Mouse (Mus musculus) embryonic facial prominence, embryonic 12.5 days (tissue): ENCODE measurements around the gene Fcho2. TPM values are rescaled to one million over a fixed set of nuclear protein-coding genes. Genes with fewer than 3 reads are reported as not detected.
"Not testable (repeated sequence)": the region's sequence is repeated elsewhere in the genome, so short reads cannot be mapped to it uniquely, and the experiment has no call there.

Experiments
- ATAC-seq: fragments of 200-750 bp; cut with Nextera tagmentation; 2 replicates; pipeline ENCODE4 v1.8.0; 2017; ENCODE audit not compliant: insufficient number of reproducible peaks, insufficient read depth, low FRiP score, low TSS enrichment
- H3K27ac ChIP-seq: fragments of 300-500 bp; sonication (generic); 2 replicates; pipeline ENCODE4 v1.5.1; 2016; ENCODE audit warnings: mild to moderate bottlenecking
- H3K27me3 ChIP-seq: fragments of 300-500 bp; sonication (generic); 2 replicates; pipeline ENCODE4 v1.6.1; 2016; ENCODE audit warnings: mild to moderate bottlenecking, moderate library complexity
- H3K36me3 ChIP-seq: fragments of 300-500 bp; sonication (generic); 2 replicates; pipeline ENCODE4 v1.6.1; 2016; ENCODE audit warnings: mild to moderate bottlenecking
- H3K4me1 ChIP-seq: fragments of 300-500 bp; sonication (generic); 2 replicates; pipeline ENCODE4 v1.6.1; 2016
- H3K4me2 ChIP-seq: fragments of 300-500 bp; sonication (generic); replicated peaks from 2 replicates; pipeline ENCODE4 v1.6.1; 2016; ENCODE audit warnings: mild to moderate bottlenecking, moderate library complexity
- H3K4me3 ChIP-seq: fragments of 300-500 bp; sonication (generic); 2 replicates; pipeline ENCODE4 v1.5.1; 2016; ENCODE audit warnings: mild to moderate bottlenecking
- H3K9ac ChIP-seq: fragments of 300-500 bp; sonication (generic); 2 replicates; pipeline ENCODE4 v1.6.1; 2016; ENCODE audit warnings: mild to moderate bottlenecking, moderate library complexity
- H3K9me3 ChIP-seq: fragments of 300-500 bp; sonication (generic); 2 replicates; pipeline ENCODE4 v1.6.1; 2016; ENCODE audit warnings: mild to moderate bottlenecking, moderate library complexity
- WGBS: fragments of 180-500 bp; shearing (Covaris S2); methylation state at CpG from one replicate; pipeline ENCODE4 v1.1.7; 2016; 5-methylcytosine and 5-hydroxymethylcytosine counted together
- polyA plus RNA-seq: library from polyadenylated mRNA; unstranded; fragments of >200 nt; fragmentation: Nextera tagmentation; extraction: Ambion mirVana; gene quantifications from 2 replicates; pipeline ENCODE4 v1.2.1, GENCODE M21; 2016

The Fcho2 gene
- polyA plus RNA-seq = 51.5 and 59.8 TPM in 2 replicates

DNA sequence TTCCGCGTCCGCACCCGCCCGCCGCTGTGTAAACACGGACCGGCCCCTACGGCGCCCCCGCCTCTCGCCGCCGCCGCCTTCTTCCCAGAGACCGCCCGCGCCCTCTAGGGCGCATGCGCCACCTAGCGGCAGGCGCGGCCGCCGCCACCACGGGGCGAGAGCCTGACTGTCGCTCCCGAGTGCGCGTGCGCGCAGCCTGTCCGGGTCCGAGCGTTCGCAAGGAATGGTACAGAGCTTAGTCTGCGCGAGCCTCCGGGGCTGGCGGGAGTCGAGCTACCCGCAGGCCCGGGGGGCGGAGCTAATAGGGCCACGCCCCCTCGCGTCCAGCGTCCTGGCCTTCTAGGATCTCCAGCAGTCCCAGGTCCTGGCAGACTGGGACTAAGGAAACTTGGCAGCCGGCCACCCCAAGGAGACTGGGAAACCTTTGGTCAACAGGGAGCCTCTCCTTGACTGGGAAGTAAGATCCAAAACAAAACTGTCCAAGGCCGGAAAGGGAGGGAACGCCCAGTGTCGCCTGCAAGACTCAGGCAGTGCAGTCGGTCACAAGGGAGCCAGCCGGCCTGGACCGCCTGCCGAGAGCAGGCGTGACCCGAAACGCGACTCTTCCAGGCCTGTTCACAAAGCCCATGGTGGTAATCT is at the start of gene Fcho2:
TSS of gene Fcho2 (minus strand) at position 303 of the 639 bp plus-strand sequence.
- under 1% methylated on average over 56 of the region's 61 CpGs for WGBS
- Histone ChIP-seq H3K27ac (peak within 1 kb of the TSS; percentile 97), H3K4me2 (peak within 1 kb of the TSS; percentile 57), H3K27me3 (no peaks in the 10 kb centered on the region), H3K9ac (peak within 1 kb of the TSS; percentile 99), H3K36me3 (no peaks in the 10 kb centered on the region), H3K4me1 (peaks cover 10% of the 10 kb centered on the region), H3K4me3 (peak within 1 kb of the TSS; percentile 94), H3K9me3 (no peaks in the 10 kb centered on the region)
- ATAC-seq = peak; percentile 98

DNA sequence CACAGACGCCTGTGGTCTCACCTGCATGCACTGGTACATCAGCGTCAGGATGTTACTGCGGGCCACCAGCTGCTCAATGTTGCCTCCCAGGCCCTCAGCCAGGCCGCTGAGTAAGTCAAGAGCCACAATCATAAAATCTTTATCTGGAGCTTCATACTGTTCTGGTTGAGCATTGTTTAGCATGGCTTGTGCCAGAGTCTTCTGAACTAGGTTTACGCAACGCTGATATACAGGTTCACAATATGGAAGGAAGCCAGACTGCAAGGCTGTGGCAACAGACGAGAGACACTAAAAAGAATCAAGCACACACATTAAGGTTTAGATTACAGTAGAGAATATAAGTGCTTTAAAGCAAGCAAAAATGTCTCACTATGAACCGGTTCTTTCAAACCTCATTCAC is 40.0 kb upstream of the Fcho2 start:
- no peaks in the 10 kb centered on the region for H3K9me3 ChIP-seq
- no peak overlapping the region for H3K9ac ChIP-seq
- WGBS = 91% methylated on average over 8 of the region's 8 CpGs
- H3K27me3 ChIP-seq = no peaks in the 10 kb centered on the region
- H3K36me3 ChIP-seq = peaks cover 69% of the 10 kb centered on the region
- ATAC-seq = no peak
- H3K27ac ChIP-seq = no peak overlapping the region
- no peak overlapping the region for H3K4me2 ChIP-seq
- no peaks in the 10 kb centered on the region for H3K4me1 ChIP-seq
- H3K4me3 ChIP-seq = no peak overlapping the region

DNA sequence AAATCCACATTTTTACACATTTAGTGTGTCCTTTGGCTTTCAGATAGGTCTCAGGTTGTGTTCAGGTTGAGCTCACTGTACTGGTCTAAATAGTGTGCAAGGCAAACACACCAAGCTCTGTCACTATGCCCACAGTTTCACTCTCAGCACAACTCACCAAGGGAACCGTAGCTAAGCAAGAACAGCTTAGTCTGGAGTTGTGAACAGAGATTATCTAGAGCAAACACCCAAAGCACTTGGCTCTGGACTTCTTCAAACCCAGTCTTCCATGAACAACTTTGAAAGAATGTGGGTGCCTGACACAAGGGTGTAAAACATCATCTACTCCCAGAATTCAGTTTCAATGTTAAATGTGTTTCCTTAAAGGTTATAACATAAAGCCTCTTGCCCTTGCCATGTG is 30.5 kb upstream of the Fcho2 start:
- Histone ChIP-seq H3K27ac (no peak overlapping the region), H3K36me3 (peaks cover 38% of the 10 kb centered on the region), H3K4me2 (no peak overlapping the region), H3K4me3 (no peak overlapping the region), H3K27me3 (no peaks in the 10 kb centered on the region), H3K9ac (no peak overlapping the region), H3K4me1 (no peaks in the 10 kb centered on the region), H3K9me3 (no peaks in the 10 kb centered on the region)
- ATAC-seq = no peak
- 79% methylated on average over 1 of the region's 1 CpGs for WGBS

DNA sequence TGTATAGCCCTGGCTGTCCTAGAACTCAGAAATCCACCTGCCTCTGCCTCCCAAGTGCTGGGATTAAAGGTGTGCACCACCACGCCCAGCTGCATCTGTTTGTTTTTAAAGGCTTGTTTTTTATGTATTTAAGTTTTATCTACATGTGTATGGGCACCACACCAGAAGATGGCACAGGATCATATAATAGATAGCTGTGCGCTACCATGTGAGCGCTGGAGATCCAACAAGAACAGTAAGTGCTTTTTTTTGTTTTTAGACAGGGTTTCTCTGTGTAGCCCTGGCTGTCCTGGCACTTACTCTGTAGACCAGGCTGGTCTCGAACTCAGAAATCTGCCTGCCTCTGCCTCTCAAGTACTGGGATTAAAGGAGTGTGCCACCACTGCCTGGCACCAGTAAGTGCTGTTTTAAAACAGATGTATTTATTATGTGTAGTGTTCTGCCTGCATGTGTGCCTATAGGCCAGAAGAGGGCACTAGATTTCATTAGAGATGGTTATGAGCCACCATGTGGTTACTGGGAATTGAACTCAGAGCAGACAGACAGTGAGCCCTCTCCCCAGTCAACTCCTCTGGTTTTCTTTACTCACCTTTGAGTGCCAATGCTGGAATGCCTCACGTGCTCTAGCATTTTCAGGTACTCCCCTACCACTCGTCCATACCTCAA is 21.3 kb upstream of the Fcho2 start:
- WGBS = 89% methylated on average over 6 of the region's 6 CpGs
- no peak overlapping the region for H3K4me2 ChIP-seq
- no peak overlapping the region for H3K9ac ChIP-seq
- no peak for ATAC-seq
- H3K36me3 ChIP-seq = peaks cover 28% of the 10 kb centered on the region
- H3K27me3 ChIP-seq = no peaks in the 10 kb centered on the region
- no peak overlapping the region for H3K27ac ChIP-seq
- no peaks in the 10 kb centered on the region for H3K4me1 ChIP-seq
- H3K9me3 ChIP-seq = no peaks in the 10 kb centered on the region
- no peak overlapping the region for H3K4me3 ChIP-seq

DNA sequence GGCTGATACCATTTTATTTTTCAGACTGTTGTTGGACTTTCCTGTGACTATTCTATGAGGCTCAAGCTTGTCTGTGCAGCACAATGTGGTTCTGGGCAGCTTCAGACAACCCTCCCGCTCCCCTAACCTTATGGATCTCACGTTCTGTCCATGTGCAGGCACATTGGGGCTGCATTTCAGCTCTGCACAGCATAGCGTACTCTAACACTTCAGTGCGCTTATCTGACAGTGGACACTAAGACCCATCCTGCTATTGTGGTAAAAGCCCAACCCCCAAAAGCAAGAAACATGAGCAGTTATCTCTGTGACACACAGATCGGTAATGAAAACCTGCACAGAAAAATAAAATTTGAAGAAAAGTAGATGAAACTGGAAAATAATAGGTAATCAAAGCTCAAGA is 20.5 kb upstream of the Fcho2 start:
- no peak overlapping the region for H3K9ac ChIP-seq
- no peak overlapping the region for H3K4me2 ChIP-seq
- H3K27ac ChIP-seq = no peak overlapping the region
- no peak for ATAC-seq
- H3K4me3 ChIP-seq = no peak overlapping the region
- no peaks in the 10 kb centered on the region for H3K9me3 ChIP-seq
- no peaks in the 10 kb centered on the region for H3K4me1 ChIP-seq
- no peaks in the 10 kb centered on the region for H3K27me3 ChIP-seq
- WGBS = 90% methylated on average over 5 of the region's 5 CpGs
- H3K36me3 ChIP-seq = peaks cover 24% of the 10 kb centered on the region

DNA sequence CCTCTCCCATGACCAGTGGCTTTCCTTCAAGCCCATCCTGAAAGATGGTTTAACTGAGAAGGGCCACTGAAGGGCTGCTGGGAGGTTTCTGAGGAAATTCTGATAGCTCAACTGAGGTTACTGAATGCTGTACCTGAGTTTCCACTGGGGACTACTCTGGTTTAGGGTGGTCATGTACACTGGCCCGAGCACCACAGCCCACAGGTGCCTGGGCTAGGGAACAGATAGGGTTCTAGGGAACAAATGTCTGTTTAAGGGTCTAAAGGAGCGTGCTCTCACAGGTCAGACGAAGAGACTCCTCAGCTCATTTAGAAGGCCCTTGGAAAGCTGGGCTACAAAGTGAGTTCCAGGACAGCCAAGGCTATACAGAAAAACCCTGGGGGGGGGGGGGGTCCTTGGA is 19.5 kb upstream of the Fcho2 start:
- Histone ChIP-seq H3K36me3 (peaks cover 19% of the 10 kb centered on the region), H3K9me3 (no peaks in the 10 kb centered on the region), H3K9ac (no peak overlapping the region), H3K4me1 (no peaks in the 10 kb centered on the region), H3K4me3 (no peak overlapping the region), H3K27ac (no peak overlapping the region), H3K4me2 (no peak overlapping the region), H3K27me3 (no peaks in the 10 kb centered on the region)
- ATAC-seq = peak; percentile 36
- 82% methylated on average over 3 of the region's 3 CpGs for WGBS

DNA sequence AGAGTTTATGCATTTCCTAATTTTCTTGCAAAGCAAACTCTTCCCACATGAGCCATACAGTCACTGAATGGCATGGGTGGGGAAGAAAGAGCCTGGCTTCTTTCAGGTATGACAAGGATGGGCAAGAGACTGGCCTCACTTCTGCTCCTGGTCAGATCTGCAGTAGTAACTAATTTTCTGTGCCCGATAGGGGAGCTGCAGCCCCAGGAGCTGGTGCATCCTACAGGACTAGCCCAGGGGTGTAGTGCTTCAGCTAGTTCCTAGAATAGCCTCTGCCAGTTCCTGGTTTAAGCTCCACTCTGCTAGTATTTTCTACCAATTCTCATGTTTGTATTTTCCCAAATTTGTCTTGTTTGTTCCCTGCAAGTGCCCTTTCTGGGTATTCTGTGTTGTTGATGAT is 18.9 kb upstream of the Fcho2 start:
- Histone ChIP-seq H3K27ac (no peak overlapping the region), H3K4me1 (no peaks in the 10 kb centered on the region), H3K36me3 (peaks cover 16% of the 10 kb centered on the region), H3K4me2 (no peak overlapping the region), H3K4me3 (no peak overlapping the region), H3K9me3 (no peaks in the 10 kb centered on the region), H3K9ac (no peak overlapping the region), H3K27me3 (no peaks in the 10 kb centered on the region)
- ATAC-seq = no peak
- 62% methylated on average over 1 of the region's 1 CpGs for WGBS

DNA sequence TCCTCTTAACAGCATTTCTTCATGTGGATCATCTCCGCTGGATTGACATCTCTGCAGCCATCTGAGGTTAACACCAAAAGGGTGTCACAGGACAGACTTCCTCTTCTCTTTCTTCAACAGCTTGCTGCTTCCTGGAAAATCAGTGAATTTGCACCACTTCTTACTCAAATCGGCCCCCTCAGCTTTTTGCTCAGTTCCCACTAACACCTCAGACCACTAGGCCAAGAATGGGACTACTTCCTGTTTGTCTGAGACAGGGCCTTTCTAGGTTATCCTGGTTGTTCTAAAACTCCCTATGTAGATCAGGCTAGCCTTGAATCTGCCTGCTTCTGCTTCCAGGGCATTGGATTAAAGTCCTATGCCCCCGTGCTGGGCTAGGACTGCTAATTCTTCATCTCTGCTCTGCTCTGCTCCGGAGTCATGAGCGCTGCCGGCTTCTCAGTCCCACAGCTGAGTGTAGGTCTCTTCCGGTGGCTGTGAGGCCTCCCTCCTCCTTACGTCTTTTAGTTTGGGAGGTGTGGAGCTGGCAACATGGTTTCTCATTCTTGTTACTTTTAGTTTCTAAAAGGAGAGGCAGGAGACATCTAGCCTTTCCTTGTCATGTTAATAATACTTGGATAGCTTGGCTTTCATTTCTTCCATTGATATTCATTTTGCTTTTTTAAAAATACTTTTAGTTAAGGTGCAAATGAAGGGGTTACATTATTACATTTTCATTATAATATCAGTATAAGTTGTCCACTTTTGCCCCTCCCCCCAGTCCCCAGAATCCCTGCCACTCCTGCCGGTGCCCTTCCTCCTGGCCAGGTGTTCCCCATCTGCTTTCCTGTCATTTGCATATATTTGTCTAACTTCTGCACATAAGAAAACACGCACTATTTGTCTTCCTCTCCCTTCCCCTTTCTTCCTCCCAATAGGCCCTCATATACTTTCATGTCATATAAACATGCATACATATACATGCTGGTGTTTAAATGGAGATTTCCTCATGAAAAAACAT is 17.5 kb upstream of the Fcho2 start:
- Histone ChIP-seq H3K9me3 (no peaks in the 10 kb centered on the region), H3K4me2 (no peak overlapping the region), H3K9ac (no peak overlapping the region), H3K36me3 (peaks cover 8% of the 10 kb centered on the region), H3K27me3 (no peaks in the 10 kb centered on the region), H3K27ac (no peak overlapping the region), H3K4me3 (no peak overlapping the region), H3K4me1 (no peaks in the 10 kb centered on the region)
- WGBS = 84% methylated on average over 10 of the region's 10 CpGs
- ATAC-seq = no peak

DNA sequence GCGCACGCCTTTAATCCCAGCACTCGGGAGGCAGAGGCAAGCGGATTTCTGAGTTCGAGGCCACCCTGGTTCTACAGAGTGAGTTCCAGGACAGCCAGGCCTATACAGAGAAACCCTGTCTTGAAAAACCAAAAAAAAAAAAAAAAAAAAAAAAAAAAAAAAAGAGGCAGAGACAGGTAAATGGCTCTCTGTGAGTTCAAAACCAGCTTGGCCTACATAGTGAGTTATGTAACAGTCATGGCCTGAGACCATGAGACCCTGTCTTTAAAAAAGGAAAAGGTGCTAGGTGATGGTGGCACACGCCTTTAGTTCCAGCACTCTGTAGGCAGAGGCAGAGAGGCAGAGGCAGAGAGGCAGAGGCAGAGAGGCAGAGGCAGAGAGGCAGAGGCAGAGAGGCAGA is 13.8 kb upstream of the Fcho2 start:
- whole genome bisulfite sequencing = 93% methylated on average over 6 of the region's 6 CpGs
- H3K4me1 ChIP-seq, H3K27ac ChIP-seq, H3K4me2 ChIP-seq, H3K27me3 ChIP-seq, H3K36me3 ChIP-seq, ATAC-seq, H3K9ac ChIP-seq, H3K9me3 ChIP-seq, H3K4me3 ChIP-seq: not testable (repeated sequence)

DNA sequence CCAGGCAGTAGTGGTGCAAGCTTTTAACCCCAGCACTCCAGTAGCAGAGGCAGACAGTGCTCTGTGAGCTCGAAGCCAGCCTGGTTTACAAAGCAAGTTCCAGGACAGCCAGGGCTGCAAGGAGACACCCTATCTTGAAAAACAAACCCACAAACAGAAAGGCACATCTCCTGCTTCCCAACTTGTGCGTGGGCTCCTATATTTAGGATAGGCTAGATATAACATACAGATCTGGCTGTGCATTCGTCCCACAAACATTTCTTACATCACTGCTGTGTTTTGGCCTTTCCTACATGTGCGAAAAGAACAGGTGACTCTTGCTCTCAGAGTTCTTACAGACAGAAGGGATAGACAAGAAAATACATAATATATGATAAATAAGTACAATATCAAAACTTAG is 10.3 kb upstream of the Fcho2 start:
- no peak overlapping the region for H3K9ac ChIP-seq
- H3K9me3 ChIP-seq = no peaks in the 10 kb centered on the region
- H3K4me1 ChIP-seq = no peaks in the 10 kb centered on the region
- H3K4me3 ChIP-seq = no peak overlapping the region
- no peaks in the 10 kb centered on the region for H3K27me3 ChIP-seq
- ATAC-seq = no peak
- no peaks in the 10 kb centered on the region for H3K36me3 ChIP-seq
- no peak overlapping the region for H3K27ac ChIP-seq
- WGBS = 86% methylated on average over 4 of the region's 4 CpGs
- H3K4me2 ChIP-seq = no peak overlapping the region

DNA sequence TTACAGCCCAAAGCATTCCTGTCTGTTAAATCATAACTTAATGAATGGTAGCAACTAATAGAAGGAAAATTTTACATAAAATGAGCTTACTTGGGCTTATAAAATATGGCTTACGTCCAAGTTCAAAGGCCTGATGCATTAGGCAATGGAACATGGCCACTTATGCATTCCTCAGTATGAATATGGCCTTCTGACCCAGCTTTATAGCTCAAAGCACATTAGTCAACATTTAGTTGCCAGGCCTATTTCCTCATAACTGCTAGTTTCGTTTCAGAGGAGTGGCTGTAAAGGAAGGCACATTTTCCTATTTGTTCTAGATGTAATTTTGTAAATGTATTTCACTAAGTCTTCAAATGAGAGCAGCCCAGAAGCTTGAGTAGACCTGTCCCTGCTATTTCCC is 3.8 kb upstream of the Fcho2 start:
- 81% methylated on average over 2 of the region's 2 CpGs for WGBS
- Histone ChIP-seq H3K36me3 (no peaks in the 10 kb centered on the region), H3K4me2 (no peak overlapping the region), H3K27ac (no peak overlapping the region), H3K9ac (no peak overlapping the region), H3K9me3 (no peaks in the 10 kb centered on the region), H3K4me3 (no peak overlapping the region), H3K4me1 (no peaks in the 10 kb centered on the region), H3K27me3 (no peaks in the 10 kb centered on the region)
- ATAC-seq = no peak
